Mouse (Mus musculus): ENCODE measurements at regions not wholly inside any gene's neighbourhood (a gene's known extent, or its start where the extent isn't known, plus 50 kb on each side); places are given as distances from the start of the nearest gene placed in this dataset.
"Not testable (repeated sequence)": the region's sequence is repeated elsewhere in the genome, so short reads cannot be mapped to it uniquely, and the experiment has no call there.

DNA sequence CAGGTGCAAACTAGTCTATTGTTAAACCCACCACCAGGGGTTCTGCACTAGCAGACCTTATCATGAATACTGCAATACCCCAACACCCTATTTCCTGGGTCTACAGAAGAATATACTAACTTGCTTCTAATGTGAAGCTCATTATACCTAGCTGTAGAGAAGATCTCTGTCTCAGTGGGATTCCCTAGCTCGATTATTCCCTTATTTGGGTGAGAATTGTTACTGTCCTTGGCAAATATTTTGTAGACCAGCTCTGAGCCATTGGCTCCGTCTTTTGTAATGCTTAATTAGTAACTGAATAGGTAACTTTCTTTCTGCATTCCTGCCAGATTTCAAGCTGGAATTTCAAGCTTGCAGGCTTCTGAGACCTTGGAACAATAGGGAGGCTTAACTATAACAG is 590.8 kb upstream of the Adcyap1 start:
- DNase-seq (ENCODE audit: low spot score): not testable (repeated sequence)

- peak; percentile 23 for DNase-seq (ENCODE audit: low spot score)
Measured at GRCm38 (mm10) chr17:92628816-92629614, 569.8 kb upstream of the Adcyap1 start.

DNA sequence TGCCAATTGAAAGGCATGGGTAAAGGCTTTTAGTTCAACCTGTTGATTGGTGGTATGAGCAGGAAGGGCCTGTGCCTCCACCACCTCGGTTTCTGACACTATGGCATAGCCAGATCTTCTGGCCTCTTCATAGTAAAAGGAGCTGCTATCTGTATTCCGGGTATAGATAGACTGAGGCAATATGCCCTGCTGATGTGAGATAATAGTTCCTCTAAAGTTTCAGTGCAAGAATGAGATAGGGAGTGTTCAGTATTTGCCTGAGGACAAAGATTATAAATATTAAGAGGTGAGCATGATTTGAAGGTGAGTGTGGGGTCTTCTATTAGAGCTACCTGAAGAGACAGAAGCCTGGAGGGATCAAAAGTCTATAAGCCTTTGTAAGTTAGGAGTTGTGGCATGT is 547.6 kb upstream of the Adcyap1 start:
- no peak for DNase-seq (ENCODE audit: low spot score)
